Mouse (Mus musculus) liver, embryonic 14.5 days (tissue): ENCODE measurements around the gene Gm37240. TPM values are rescaled to one million over a fixed set of nuclear protein-coding genes. Genes with fewer than 3 reads are reported as not detected.

Source experiments
- ATAC-seq: fragments of 200-750 bp; cut with Nextera tagmentation; 2 replicates; pipeline ENCODE4 v1.8.0; 2017; ENCODE audit warnings: moderate number of reproducible peaks, mild to moderate bottlenecking, moderate library complexity; ENCODE audit not compliant: insufficient read depth
- DNase-seq, 3 experiments: peaks; one replicate each; pipeline ENCODE4 v3.0.0-alpha.2; 2012 to 2013; ENCODE audit warnings: low read depth in 3 of 3, low spot score in 3 of 3
- H3K27ac ChIP-seq: fragments of 300-500 bp; sonication (generic); 2 replicates; pipeline ENCODE4 v1.5.1; 2014; ENCODE audit warnings: moderate library complexity, mild to moderate bottlenecking, control low read depth, inconsistent platforms
- H3K27me3 ChIP-seq: fragments of 300-500 bp; sonication (generic); 2 replicates; pipeline ENCODE4 v1.6.1; 2014; ENCODE audit warnings: mild to moderate bottlenecking, low read length, moderate library complexity; ENCODE audit not compliant: control insufficient read depth, insufficient read depth
- H3K36me3 ChIP-seq: fragments of 300-500 bp; sonication (generic); replicated peaks from 2 replicates; pipeline ENCODE4 v1.6.1; 2014; ENCODE audit warnings: low read depth; ENCODE audit not compliant: control insufficient read depth, insufficient read depth
- H3K4me1 ChIP-seq, 2 experiments: fragments of 200-500 bp in 1 of 2; fragments of 300-500 bp in 1 of 2; sonication (generic) in 1 of 2; replicated peaks; 2 replicates each; pipeline ENCODE4 v1.6.1; 2012 to 2014; ENCODE audit warnings: antibody characterized with exemption in 1 of 2, inconsistent platforms in 1 of 2, low read length in 1 of 2; ENCODE audit not compliant: control insufficient read depth in 2 of 2, insufficient read depth in 2 of 2
- H3K4me2 ChIP-seq: fragments of 300-500 bp; sonication (generic); 2 replicates; pipeline ENCODE4 v1.6.1; 2014; ENCODE audit warnings: low read depth, mild to moderate bottlenecking, control low read depth, moderate library complexity
- H3K4me3 ChIP-seq, 2 experiments: fragments of 200-500 bp in 1 of 2; fragments of 300-500 bp in 1 of 2; sonication (generic) in 1 of 2; 2 replicates each; pipeline ENCODE4 v1.5.1; 2012 to 2014; ENCODE audit warnings: low read depth in 2 of 2, low read length in 2 of 2, mild to moderate bottlenecking in 2 of 2, control low read depth in 1 of 2, inconsistent platforms in 1 of 2, moderate library complexity in 1 of 2; ENCODE audit not compliant: insufficient read depth in 1 of 2
- H3K9ac ChIP-seq: fragments of 300-500 bp; sonication (generic); replicated peaks from 2 replicates; pipeline ENCODE4 v1.6.1; 2014; ENCODE audit warnings: mild to moderate bottlenecking, control low read depth, moderate library complexity
- H3K9me3 ChIP-seq: fragments of 300-500 bp; sonication (generic); 2 replicates; pipeline ENCODE4 v1.6.1; 2016; ENCODE audit warnings: low read length, mixed read lengths; ENCODE audit not compliant: control insufficient read depth
- CTCF ChIP-seq: IDR thresholded peaks from 2 replicates; pipeline ENCODE4 v1.5.1; 2016; ENCODE audit warnings: antibody characterized with exemption, low read depth, control low read depth
- EP300 ChIP-seq: IDR thresholded peaks from 2 replicates; pipeline ENCODE4 v1.6.1; 2016; ENCODE audit warnings: antibody characterized with exemption, low read depth
- whole genome bisulfite sequencing: fragments of 180-500 bp; shearing (Covaris S2); extraction: QIAGEN DNeasy Blood & Tissue Kit; methylation state at CpG from one replicate; pipeline ENCODE4 v1.1.7; 2014; ENCODE audit not compliant: insufficient replicate concordance; 5-methylcytosine and 5-hydroxymethylcytosine counted together
- polyA plus RNA-seq, 2 experiments: library from polyadenylated mRNA; depleted of rRNA in 1 of 2; stranded (reverse) in 1 of 2; unstranded in 1 of 2; fragments of >200 nt; fragmentation: Nextera tagmentation in 1 of 2; extraction: Ambion mirVana in 1 of 2; gene quantifications; 2 replicates each; pipeline versions ENCODE4 v1.2.1 to v1.2.3; 2012 to 2014

Gm37240 gene
- polyA plus RNA-seq, 2 experiments = 0.03 to 0.30 TPM

DNA sequence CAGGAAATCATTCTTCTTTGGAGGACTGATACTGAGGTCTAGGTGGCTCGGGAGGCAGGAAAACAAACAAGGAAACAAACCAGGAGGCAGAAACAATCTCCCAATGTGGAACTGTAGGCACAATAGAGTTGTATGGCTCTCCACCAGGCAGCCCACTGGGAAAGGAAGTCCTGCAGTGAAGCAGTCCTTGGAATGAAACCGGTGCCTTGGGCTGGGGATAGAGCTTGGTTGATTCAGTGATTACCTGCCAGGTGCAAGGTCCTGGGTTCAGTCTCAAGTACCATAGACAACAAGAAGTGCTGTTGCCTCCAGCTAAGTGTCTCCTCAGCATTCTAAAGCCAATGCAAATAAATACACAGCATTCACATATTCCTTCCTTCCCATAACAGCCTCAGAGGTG lies 778.1 kb downstream of the Gm37240 start:
- Histone ChIP-seq H3K27ac (no peak overlapping the region), H3K27me3 (no peaks in the 10 kb centered on the region), H3K9me3 (no peaks in the 10 kb centered on the region), H3K4me2 (no peak overlapping the region), H3K4me1 (no peaks in the 10 kb centered on the region), H3K36me3 (no peaks in the 10 kb centered on the region), H3K9ac (no peak overlapping the region), H3K4me3 (no peak overlapping the region)
- WGBS = 54% methylated on average over 2 of the region's 2 CpGs
- no peak for DNase-seq
- no peak for TF ChIP-seq EP300
- TF ChIP-seq CTCF = no peak
- no peak for ATAC-seq

DNA sequence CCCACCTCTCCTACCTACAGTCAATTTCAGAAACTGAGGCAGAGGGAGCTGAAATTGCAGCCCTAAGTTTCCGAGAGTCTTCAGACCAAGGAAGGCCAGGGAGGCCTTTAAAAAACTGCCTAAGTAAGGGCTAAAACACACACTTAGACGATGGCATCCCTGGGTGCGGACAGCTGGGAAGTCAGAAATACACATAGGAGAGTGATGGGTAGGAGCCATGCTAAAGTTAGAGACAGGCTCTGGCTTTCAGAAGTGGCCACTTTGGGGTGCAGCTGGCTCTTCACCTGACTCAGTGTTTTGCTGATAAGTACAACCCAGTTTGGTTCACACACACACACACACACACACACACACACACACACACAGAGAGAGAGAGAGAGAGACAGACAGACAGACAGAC lies 778.9 kb downstream of the Gm37240 start:
- no peaks in the 10 kb centered on the region for H3K27me3 ChIP-seq
- H3K27ac ChIP-seq = no peak overlapping the region
- H3K4me3 ChIP-seq = no peak overlapping the region
- no peak overlapping the region for H3K9ac ChIP-seq
- DNase-seq (no peak), ATAC-seq (no peak)
- no peak overlapping the region for H3K4me2 ChIP-seq
- TF ChIP-seq EP300 (no peak), CTCF (no peak)
- no peaks in the 10 kb centered on the region for H3K36me3 ChIP-seq
- 66% methylated on average over 3 of the region's 3 CpGs for WGBS
- no peaks in the 10 kb centered on the region for H3K9me3 ChIP-seq
- H3K4me1 ChIP-seq = no peaks in the 10 kb centered on the region

DNA sequence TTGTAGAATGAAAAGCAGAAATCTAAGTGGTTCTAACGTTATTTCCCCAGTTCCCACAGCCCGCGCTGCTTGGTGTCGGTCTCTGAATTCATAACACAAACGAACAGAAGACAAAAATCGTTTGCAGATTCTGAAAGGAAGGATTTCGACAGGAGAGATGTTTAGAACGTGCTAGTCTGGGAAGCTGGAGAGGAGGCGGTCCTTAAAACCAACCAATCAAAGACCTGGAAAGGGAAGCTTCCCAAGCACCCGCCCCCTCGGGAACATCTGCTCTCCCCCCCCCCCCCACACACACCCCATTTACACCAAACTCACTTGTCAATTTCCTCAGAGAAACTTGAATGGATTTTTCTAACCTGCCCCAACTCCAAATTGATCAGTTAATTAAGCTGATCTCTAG lies 780.4 kb downstream of the Gm37240 start:
- ATAC-seq (no peak), DNase-seq (no peak)
- Histone ChIP-seq H3K9me3 (no peaks in the 10 kb centered on the region), H3K27ac (no peak overlapping the region), H3K4me1 (no peaks in the 10 kb centered on the region), H3K4me2 (no peak overlapping the region), H3K9ac (no peak overlapping the region), H3K4me3 (no peak overlapping the region), H3K27me3 (no peaks in the 10 kb centered on the region), H3K36me3 (no peaks in the 10 kb centered on the region)
- no peak for TF ChIP-seq CTCF
- no peak for TF ChIP-seq EP300
- WGBS = 49% methylated on average over 11 of the region's 11 CpGs

DNA sequence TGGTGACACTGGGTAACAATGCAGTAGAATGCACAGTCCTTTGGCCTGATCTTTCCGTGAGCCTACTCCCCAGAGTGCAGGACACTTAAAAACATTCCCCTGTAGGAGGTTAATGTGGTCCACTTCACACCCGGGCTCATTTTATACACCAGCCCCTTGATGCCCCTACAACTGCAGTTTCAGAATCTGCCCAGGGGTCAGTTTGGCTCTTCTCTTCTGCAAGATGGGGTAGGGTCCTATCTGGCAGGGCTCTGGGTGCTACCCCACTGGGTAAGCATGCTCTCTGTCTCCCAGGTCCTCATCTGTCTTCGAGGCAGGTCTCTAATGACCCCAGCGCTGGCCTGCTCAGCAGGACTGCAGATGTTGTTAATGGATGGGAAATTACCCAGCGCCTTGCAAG lies 783.0 kb downstream of the Gm37240 start:
- Histone ChIP-seq H3K9ac (no peak overlapping the region), H3K4me3 (no peak overlapping the region), H3K27ac (no peak overlapping the region), H3K4me2 (no peak overlapping the region), H3K27me3 (no peaks in the 10 kb centered on the region), H3K9me3 (no peaks in the 10 kb centered on the region), H3K4me1 (no peaks in the 10 kb centered on the region), H3K36me3 (no peaks in the 10 kb centered on the region)
- DNase-seq (no peak), ATAC-seq (no peak)
- 40% methylated on average over 5 of the region's 5 CpGs for WGBS
- TF ChIP-seq CTCF (no peak), EP300 (no peak)

DNA sequence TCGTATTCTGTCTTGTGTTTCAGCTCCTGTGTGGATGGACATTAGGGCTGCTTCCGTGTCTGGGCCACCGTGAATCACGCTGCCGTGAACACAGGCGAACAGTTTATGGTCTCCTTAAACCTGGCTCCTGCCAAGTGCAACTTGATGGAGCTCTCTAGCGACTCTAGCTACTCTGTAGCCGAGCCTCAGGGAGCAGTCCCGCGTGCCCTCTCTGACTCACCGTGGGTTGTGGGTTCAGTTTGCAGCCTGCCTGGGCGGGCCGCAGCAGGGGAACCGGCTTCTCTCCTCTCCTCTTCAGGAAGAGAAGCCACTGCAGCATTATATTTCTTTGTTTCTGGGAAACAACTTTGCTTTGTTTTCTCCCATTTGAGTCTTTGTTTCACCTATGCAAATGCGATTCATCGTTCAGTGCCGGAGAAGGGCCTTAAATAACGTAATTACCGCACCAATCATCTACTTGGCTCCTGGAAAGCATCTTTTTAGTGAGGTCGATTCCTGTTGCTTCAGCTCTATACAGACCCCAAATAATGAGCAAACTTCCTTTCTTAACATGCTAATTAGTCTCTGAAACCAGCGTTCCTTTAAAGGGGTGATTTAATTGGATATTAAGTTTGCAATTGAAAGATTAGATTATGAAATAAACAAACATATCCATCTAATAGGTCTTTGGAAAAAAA lies 806.3 kb downstream of the Gm37240 start:
- Histone ChIP-seq H3K36me3 (no peaks in the 10 kb centered on the region), H3K27me3 (no peaks in the 10 kb centered on the region), H3K4me3 (no peak overlapping the region), H3K9me3 (no peaks in the 10 kb centered on the region), H3K4me2 (no peak overlapping the region), H3K27ac (no peak overlapping the region), H3K9ac (no peak overlapping the region), H3K4me1 (no peaks in the 10 kb centered on the region)
- DNase-seq (no peak), ATAC-seq (no peak)
- WGBS = 69% methylated on average over 21 of the region's 21 CpGs
- TF ChIP-seq CTCF = no peak
- TF ChIP-seq EP300 = no peak
